29 mouse cellular contexts compared by ENCODE assay signal in genomic region chr15:98626078-98626477, GRCm38 (mm10). TPM values are rescaled to one million over a fixed set of nuclear protein-coding genes. Genes with fewer than 3 reads are reported as not detected.
DNase-seq lines count a peak whose midpoint lies in the region; ATAC-seq and TF ChIP-seq lines count a peak whose summit lies in the region.
"Had no signal": no experiment of that assay in that cellular context is flagged by ENCODE, and none has a peak within 500 bp of the region (broad histone marks: within the 10 kb centered on the region; RNA-seq: fewer than 3 reads in every experiment).

No protein-coding gene starts in this region.

- H3K27ac ChIP-seq in heart, embryonic 13.5 days (replicated peaks): 0 out of 2 replicates have a peak overlapping the region, but pooled peaks have one; percentile 20
- peak overlapping the region; percentile 25 for H3K27ac ChIP-seq in kidney, embryonic 15.5 days
- peak overlapping the region; percentile 95 for H3K27ac ChIP-seq in embryonic fibroblast, embryonic 13.5 days (ENCODE audit: insufficient read depth, low read length)
- H3K27ac ChIP-seq: forebrain, embryonic 12.5 days; limb, embryonic 10.5 days had no signal

- TF ChIP-seq CTCF in embryonic fibroblast, embryonic 13.5 days (IDR thresholded peaks at IDR 0.05; ENCODE audit: borderline replicate concordance, insufficient read depth, low read length): no peak

- ATAC-seq in heart, embryonic 13.5 days (ENCODE audit: extremely low read depth, insufficient number of reproducible peaks, low FRiP score, low TSS enrichment): no peak
- no peak for ATAC-seq in kidney, embryonic 15.5 days (replicated peaks; ENCODE audit: low FRiP score)
- ATAC-seq: hindbrain, embryonic 16.5 days; liver, postnatal 0 days; Patski had no signal

- 23% methylated on average over 8 of the region's 8 CpGs for WGBS in heart, embryonic 13.5 days
- WGBS in kidney, embryonic 15.5 days: 4% methylated on average over 8 of the region's 8 CpGs

- H3K4me2 ChIP-seq in heart, embryonic 13.5 days: 0 out of 2 replicates have a peak overlapping the region, but pooled peaks have one; percentile 16
- 0 out of 2 replicates have a peak overlapping the region, but pooled peaks have one; percentile 12 for H3K4me2 ChIP-seq in kidney, embryonic 15.5 days
- H3K4me2 ChIP-seq: forebrain, embryonic 12.5 days had no signal

- H3K4me1 ChIP-seq in heart, embryonic 13.5 days: peaks cover 37% of the 10 kb centered on the region
- H3K4me1 ChIP-seq in kidney, embryonic 15.5 days: peaks cover 55% of the 10 kb centered on the region
- H3K4me1 ChIP-seq in embryonic fibroblast, embryonic 13.5 days (ENCODE audit: control insufficient read depth, insufficient read depth, low read length): peaks cover 13% of the 10 kb centered on the region

- no peak overlapping the region for H3K9ac ChIP-seq in heart, embryonic 13.5 days
- no peak overlapping the region for H3K9ac ChIP-seq in kidney, embryonic 15.5 days
- H3K9ac ChIP-seq: forebrain, embryonic 12.5 days; liver, postnatal 0 days had no signal

- H3K4me3 ChIP-seq in heart, embryonic 13.5 days: no peak overlapping the region
- no peak overlapping the region for H3K4me3 ChIP-seq in kidney, embryonic 15.5 days (replicated peaks)
- H3K4me3 ChIP-seq in embryonic fibroblast, embryonic 13.5 days (ENCODE audit: insufficient read depth, low read length): no peak overlapping the region
- H3K4me3 ChIP-seq: forebrain, embryonic 12.5 days; gastrocnemius, adult 2 months; limb, embryonic 10.5 days; megakaryocyte, embryonic 14.5 days had no signal

- intact Hi-C loops in gastrocnemius, postnatal 14 days (cut with DNase I; ENCODE audit: low total_unique reads): no loop called here

- TF ChIP-seq POLR2A in embryonic fibroblast, embryonic 13.5 days (IDR thresholded peaks at IDR 0.05; ENCODE audit: low read depth, low read length): 0 out of 2 replicates have a peak, but pooled peaks have one; percentile 16

- H3K27me3 ChIP-seq in heart, embryonic 13.5 days (replicated peaks): peaks cover 54% of the 10 kb centered on the region
- peaks cover 22% of the 10 kb centered on the region for H3K27me3 ChIP-seq in kidney, embryonic 15.5 days
- H3K27me3 ChIP-seq: Patski had no signal

- no peak for DNase-seq in heart, adult 18-20 months
- DNase-seq in kidney, adult 18-20 months: no peak
- DNase-seq in ES-CJ7 (ENCODE audit: low read depth, low spot score): peak; percentile 78
- no peak for DNase-seq in gastrocnemius, postnatal 14 days
- no peak for DNase-seq in spleen, adult 18-20 months
- DNase-seq: adrenal gland, postnatal 36 days; cerebellum, adult 18-20 months; cerebellum, postnatal 25 days; embryo, embryonic 11 days; gastrocnemius, adult 2 months; kidney, postnatal 4 days; liver, postnatal 0 days; lung, postnatal 14 days; retina, postnatal 1 day; thymus, postnatal 25 days had no signal

- H3K9me3 ChIP-seq in heart, embryonic 13.5 days: 0 out of 2 replicates have a peak, but pooled peaks cover 4% of the 10 kb centered on the region
- H3K9me3 ChIP-seq in kidney, embryonic 15.5 days (replicated peaks): no peaks in the 10 kb centered on the region
- H3K9me3 ChIP-seq: forebrain, embryonic 12.5 days; limb, embryonic 10.5 days had no signal

- no peaks in the 10 kb centered on the region for H3K36me3 ChIP-seq in heart, embryonic 13.5 days
- H3K36me3 ChIP-seq in kidney, embryonic 15.5 days: no peaks in the 10 kb centered on the region
- H3K36me3 ChIP-seq: forebrain, embryonic 12.5 days; limb, embryonic 10.5 days had no signal

RNA-seq across cellular contexts. Expression of gene Cacnb3, which starts 4.6 kb away (rescaled TPM):
- polyA plus RNA-seq in heart, embryonic 13.5 days (2015; fragmentation: Nextera tagmentation; extraction: Ambion mirVana): 9.5 and 10.8 TPM in 2 replicates
- 1 to 10 TPM; 2.7 to 3.3 TPM for total RNA-seq in heart, adult 18-20 months (2021)
- polyA plus RNA-seq in kidney, embryonic 15.5 days (2015; fragmentation: Nextera tagmentation; extraction: Ambion mirVana): 29.8 and 36.6 TPM in 2 replicates
- 40.5 and 44.2 TPM in 2 replicates for polyA plus RNA-seq in embryonic fibroblast, embryonic 13.5 days (2011; ENCODE audit: insufficient read length, low read depth, missing spikeins)
- 1 to 10 TPM; 6.6 to 9.5 TPM for total RNA-seq in gastrocnemius, postnatal 14 days (2021)
- total RNA-seq: granulocyte monocyte progenitor cell, adult 5-6 weeks had no signal

RNA-seq across cellular contexts. Expression of gene Adcy6, which starts 16.2 kb away (rescaled TPM):
- 29.0 and 32.4 TPM in 2 replicates for polyA plus RNA-seq in heart, embryonic 13.5 days (2015; fragmentation: Nextera tagmentation; extraction: Ambion mirVana)
- total RNA-seq in heart, adult 18-20 months (2021): 100 to 1,000 TPM; 141 to 148 TPM
- 23.6 and 25.4 TPM in 2 replicates for polyA plus RNA-seq in kidney, embryonic 15.5 days (2015; fragmentation: Nextera tagmentation; extraction: Ambion mirVana)
- polyA plus RNA-seq in embryonic fibroblast, embryonic 13.5 days (2011; ENCODE audit: insufficient read length, low read depth, missing spikeins): 49.8 and 56.5 TPM in 2 replicates
- 10 to 100 TPM; 33.1 to 36.4 TPM for total RNA-seq in gastrocnemius, postnatal 14 days (2021)

RNA-seq across cellular contexts. Expression of gene Ddx23, which starts 36.6 kb away (rescaled TPM):
- 16.5 and 20.8 TPM in 2 replicates for polyA plus RNA-seq in heart, embryonic 13.5 days (2015; fragmentation: Nextera tagmentation; extraction: Ambion mirVana)
- total RNA-seq in heart, adult 18-20 months (2021): 10 to 100 TPM; 60.7 to 63.2 TPM
- polyA plus RNA-seq in kidney, embryonic 15.5 days (2015; fragmentation: Nextera tagmentation; extraction: Ambion mirVana): 23.1 and 23.7 TPM in 2 replicates
- 58.8 and 62.4 TPM in 2 replicates for polyA plus RNA-seq in embryonic fibroblast, embryonic 13.5 days (2011; ENCODE audit: insufficient read length, low read depth, missing spikeins)
- total RNA-seq in gastrocnemius, postnatal 14 days (2021): 10 to 100 TPM; 45.1 to 48.1 TPM

RNA-seq across cellular contexts. Expression of gene Rnd1, which starts 51.2 kb away (rescaled TPM):
- 1.3 TPM in 2 replicates for polyA plus RNA-seq in heart, embryonic 13.5 days (2015; fragmentation: Nextera tagmentation; extraction: Ambion mirVana)
- total RNA-seq in heart, adult 18-20 months (2021): 1 to 10 TPM in 1 of 2 experiments, under 1 TPM in 1; 0.77 to 1.3 TPM
- polyA plus RNA-seq in kidney, embryonic 15.5 days (2015; fragmentation: Nextera tagmentation; extraction: Ambion mirVana): 0.62 and 0.99 TPM in 2 replicates
- 9.6 and 14.3 TPM in 2 replicates for polyA plus RNA-seq in embryonic fibroblast, embryonic 13.5 days (2011; ENCODE audit: insufficient read length, low read depth, missing spikeins)
- 1 to 10 TPM in 1 of 2 experiments, under 1 TPM in 1; 0.40 to 1.2 TPM for total RNA-seq in gastrocnemius, postnatal 14 days (2021)

RNA-seq across cellular contexts. Expression of gene 4930415O20Rik, which starts 55.3 kb away (rescaled TPM):
- polyA plus RNA-seq in heart, embryonic 13.5 days (2015; fragmentation: Nextera tagmentation; extraction: Ambion mirVana): 0.29 and 0.48 TPM in 2 replicates
- 1 to 10 TPM; 2.5 to 2.8 TPM for total RNA-seq in heart, adult 18-20 months (2021)
- polyA plus RNA-seq in kidney, embryonic 15.5 days (2015; fragmentation: Nextera tagmentation; extraction: Ambion mirVana): 0.76 TPM in 1 of 2 replicates, not detected in the other
- polyA plus RNA-seq in embryonic fibroblast, embryonic 13.5 days (2011; ENCODE audit: insufficient read length, low read depth, missing spikeins): not detected in 2 replicates
- under 1 TPM in 1 of 2 experiments, not detected in 1; 0.44 TPM for total RNA-seq in gastrocnemius, postnatal 14 days (2021)
- total RNA-seq: CH12.LX; granulocyte monocyte progenitor cell, adult 5-6 weeks; layer of hippocampus, postnatal 10 days; left cerebral cortex, adult 8-10 months; liver, adult 2 months had no signal
- polyA plus RNA-seq: forebrain, embryonic 12.5 days; liver, adult 2 months; liver, postnatal 0 days; neural tube, embryonic 11.5 days had no signal

Comparison
In these comparisons a context has a peak if more than half of its experiments do, and no peak if none do; other contexts are left out.
1. H3K27ac ChIP-seq: peak in every context shown above with its lines; median percentile 95 in embryonic fibroblast, embryonic 13.5 days; 25 in kidney, embryonic 15.5 days; 20 in heart, embryonic 13.5 days.